Mouse (Mus musculus) adrenal gland, adult 2 months (tissue): ENCODE data around the gene Bend5. TPM values are rescaled to one million over a fixed set of nuclear protein-coding genes. Genes with fewer than 3 reads are reported as not detected.
A peak's percentile ranks its signal among the peaks of the same experiment; 100 is the strongest.

ENCODE experiments used
- DNase-seq: peaks from one replicate; pipeline ENCODE4 v3.0.0; 2021
- polyA plus RNA-seq: library from polyadenylated mRNA; depleted of rRNA; stranded (reverse); fragments of >200 nt; gene quantifications from 2 replicates; pipeline ENCODE4 v1.2.3, GENCODE M21; 2012
- total RNA-seq, 2 experiments: library from RNA; stranded (reverse); gene quantifications; 2 replicates each; pipeline ENCODE4 v1.2.3; 2021

The Bend5 gene
- total and polyA plus RNA-seq, 3 experiments = 8.9 to 41.1 (median 12.3) TPM

DNA sequence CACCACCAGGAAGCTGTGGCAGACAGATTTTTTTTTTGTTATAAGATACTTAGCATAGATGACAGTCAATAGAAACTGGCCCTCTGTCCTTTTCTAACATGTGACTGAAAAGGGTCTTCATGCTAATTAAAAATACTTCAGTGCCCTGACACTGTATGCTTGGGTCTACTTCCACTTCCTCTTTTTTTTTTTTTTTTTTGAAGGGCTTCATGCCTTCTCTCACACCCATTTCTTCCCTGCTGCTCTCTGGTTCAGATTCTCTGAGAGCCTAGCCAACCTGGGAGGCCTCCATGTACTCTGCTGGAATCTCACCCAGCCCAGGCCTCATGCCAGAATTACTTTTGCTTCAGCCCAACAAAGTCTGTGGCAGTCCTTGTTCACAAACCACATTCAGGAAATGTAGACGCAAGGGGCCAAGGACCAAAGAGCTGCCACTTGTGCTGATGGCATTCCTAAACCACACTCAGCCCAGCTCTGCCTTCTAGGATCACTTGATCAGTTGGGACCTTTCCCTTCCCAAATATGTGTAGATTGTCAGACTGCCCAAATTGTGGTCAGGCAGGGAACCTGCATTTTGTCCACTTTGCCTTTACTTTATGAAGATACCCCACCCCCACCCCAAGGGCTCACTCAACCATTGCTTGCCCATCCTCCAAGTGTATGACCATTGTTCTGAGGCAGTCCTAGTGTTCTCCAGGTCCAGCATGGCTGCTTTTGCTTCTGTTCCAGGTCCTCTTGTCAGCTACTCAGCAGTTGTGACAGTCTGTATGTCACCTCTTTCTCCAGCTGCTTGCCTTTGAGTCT lies 27.8 kb downstream of the Bend5 start:
- DNase-seq = peak; percentile 62

- DNase-seq = no peak
These were observed 29.3 kb downstream of the Bend5 start for GRCm38 (mm10) chr4:111443906-111444615.

DNA sequence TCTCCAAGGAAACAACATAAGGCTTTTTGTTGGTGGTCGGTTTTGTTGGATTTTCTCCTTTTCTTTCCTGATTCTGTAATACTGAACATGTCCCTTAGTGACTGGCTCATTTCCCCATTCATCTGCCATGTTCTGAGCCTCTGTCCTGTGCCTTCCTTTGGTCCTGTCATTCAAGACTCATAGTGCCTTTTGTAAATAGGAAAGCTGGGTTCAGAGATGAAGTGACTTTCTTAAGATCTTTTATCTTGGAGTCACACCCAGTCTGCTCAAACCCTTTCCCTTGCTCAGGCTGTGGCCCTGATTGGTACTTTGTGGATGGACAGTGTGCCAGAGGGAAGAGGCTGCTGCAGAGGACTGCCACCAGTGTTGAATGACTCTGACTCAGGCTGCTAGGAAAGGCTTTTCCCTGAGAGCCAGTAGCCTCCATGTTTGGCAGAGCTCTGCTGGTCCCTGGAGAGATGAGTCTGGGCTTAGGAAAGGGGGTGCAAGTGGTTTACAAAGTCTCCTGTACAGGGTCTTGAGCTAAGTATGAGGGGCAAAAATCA lies 29.9 kb downstream of the Bend5 start:
- no peak for DNase-seq

DNA sequence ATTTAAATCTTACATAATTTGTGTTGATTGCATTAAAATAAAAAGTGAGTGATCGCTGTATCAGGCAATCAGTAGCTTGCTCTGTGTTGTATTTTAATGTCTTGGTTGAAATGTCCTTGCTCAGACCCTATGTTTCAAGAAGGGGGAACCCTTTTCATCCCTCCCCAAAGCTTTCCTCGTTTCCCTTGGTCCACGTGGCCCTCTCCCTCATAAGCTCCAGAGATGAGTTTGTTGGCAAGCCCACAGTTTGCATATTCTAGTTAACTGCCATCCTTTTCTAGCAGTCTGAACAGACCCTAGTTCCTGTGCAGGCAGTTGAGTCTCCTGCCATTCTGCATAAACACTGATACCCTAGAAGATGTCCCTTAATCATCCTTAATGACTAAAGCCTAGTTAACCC lies 33.1 kb downstream of the Bend5 start:
- DNase-seq = no peak

DNA sequence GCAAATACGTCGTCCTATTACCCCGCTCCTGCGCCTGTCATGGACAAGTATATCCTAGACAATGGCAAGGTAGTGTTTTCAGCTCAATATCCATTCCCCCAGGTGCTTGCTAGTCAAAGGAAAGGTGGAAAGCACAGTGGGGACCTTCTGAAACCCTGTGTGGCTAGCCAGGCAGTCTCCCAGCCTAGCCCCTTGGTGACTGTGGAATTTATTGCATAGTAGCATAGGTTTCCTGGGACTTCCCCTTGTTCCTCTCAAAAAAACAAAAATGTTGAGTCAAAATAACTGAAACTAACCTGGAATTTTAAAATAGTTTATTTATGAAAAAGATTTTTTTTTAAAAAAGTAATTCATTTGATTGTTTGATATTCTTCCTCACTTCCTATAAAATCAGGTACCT lies 33.8 kb downstream of the Bend5 start:
- no peak for DNase-seq

DNA sequence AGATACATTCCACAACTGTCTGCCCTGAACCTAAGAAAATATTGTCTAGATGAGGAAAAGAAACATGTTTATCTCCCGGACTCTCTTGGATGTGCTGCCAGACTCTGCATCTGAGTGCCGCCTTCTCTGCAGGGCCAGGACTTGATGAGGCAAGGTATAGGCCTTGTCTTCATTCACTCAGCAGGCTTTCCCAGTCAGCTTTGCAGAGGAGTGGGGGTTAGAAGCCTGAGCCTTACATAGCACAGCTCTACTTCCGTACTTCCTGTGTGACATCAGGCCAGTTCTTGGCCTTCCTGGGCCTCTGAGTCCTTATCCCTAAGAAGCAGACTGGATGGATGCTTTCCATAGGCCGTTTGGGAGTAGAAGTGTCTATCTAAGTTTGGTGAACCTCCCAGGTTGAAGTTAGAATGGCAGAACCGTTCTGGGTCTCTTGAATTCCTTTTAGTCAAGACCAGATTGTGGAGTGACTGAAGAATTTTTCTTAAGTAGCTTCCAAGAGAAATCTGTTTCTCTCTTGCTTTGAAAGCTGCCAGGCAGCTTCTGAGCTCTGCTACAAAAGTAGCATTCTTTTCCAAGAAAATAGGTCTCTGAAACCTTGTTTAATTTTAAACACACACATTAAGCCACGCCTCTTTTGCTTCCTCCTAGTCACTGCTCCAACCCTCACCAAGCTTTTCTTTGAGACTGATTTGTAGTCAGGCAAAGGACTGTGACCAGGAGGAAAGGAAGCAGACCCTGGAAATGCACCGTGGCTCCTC lies 34.8 kb downstream of the Bend5 start:
- DNase-seq = no peak

GRCm38 (mm10) chr4:111451283-111451918 lies 36.6 kb downstream of the Bend5 start:
- DNase-seq = no peak

- DNase-seq = no peak
These were observed 37.4 kb downstream of the Bend5 start for GRCm38 (mm10) chr4:111452192-111452591.

DNA sequence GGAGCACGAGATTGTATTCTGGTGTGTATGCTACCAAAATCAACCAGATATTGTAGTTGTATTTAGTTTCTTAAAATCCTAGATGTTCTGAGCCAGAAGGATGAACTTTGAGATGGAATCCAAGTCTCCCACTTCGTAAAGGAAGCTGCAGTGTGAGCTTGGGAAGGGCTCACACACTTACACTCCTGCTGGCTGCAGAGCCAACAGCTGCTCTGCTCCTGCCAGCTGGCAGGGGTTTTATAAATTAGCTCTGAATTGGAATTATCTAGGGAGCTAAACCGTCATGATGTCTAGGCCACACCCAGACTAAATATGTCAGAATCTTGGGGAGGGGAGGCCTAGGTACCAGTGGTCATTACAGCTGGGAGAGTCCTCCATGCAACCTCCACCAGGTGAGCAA lies 38.5 kb downstream of the Bend5 start:
- DNase-seq = no peak

- DNase-seq = peak; percentile 56
These were observed 40.8 kb downstream of the Bend5 start for GRCm38 (mm10) chr4:111455621-111456020.

DNA sequence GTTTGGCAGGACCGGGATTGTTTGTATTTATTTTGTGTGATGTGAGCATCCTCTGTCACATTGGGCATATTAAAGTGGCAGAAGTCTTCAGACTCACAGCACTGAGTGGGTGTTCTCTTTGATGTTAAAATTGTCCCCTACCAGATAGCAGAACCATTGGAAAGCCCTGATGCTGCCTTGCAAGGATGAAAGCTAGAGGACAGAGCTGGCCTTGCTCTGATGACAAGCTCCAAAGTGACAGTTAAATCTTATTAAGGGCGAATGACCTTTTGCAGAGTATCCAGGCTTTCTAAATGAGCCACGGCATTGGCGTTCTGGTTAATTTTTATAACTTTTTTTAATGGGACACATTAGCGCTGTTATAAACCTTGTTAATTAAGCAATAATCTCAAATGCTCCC lies 42.8 kb downstream of the Bend5 start:
- DNase-seq = no peak

- DNase-seq = no peak
These were observed 52.5 kb downstream of the Bend5 start for GRCm38 (mm10) chr4:111467293-111467773.

DNA sequence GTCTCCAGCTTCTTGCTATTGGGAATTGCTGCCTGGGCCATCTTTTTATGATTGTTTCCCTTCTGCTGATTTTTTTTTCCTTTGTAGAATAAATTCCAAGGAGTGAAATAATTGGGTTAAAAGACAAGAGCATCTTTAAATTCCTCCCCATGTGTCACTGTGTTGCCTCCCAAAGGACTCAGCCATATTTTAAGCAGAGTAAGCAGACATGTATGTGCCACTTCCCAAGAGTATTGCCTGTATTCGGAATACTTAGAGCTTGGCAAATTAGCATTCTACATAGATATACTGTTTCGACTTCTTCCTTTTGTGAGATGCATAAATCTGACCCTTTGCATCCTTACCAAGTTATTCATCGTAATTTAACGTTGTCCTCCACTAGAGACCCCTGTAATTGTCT lies 53.0 kb downstream of the Bend5 start:
- DNase-seq = no peak

GRCm38 (mm10) chr4:111469847-111470246 lies 55.0 kb downstream of the Bend5 start:
- DNase-seq = no peak

GRCm38 (mm10) chr4:111471726-111472125 lies 56.9 kb downstream of the Bend5 start:
- no peak for DNase-seq

DNA sequence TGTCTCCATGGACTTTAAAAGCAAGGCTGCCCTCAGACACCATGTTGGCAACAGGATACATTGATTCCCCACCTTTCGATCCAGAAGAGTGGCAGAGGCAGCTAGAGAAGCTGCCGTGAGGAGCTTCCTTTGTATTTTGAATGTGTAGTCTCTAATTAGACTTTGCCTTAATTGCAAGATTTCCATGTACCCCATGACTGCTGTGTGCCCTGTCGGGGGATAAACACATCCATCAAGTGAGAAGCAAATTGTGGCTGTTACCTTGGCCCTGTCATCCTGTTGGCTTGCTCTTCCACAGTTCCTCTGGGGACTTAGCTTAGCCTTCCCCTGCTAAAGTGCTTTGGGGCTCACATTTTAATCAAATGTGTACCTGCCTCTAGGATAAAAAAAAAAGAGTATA lies 57.7 kb downstream of the Bend5 start:
- no peak for DNase-seq

- no peak for DNase-seq
These were observed 58.2 kb downstream of the Bend5 start for GRCm38 (mm10) chr4:111473014-111473413.

DNA sequence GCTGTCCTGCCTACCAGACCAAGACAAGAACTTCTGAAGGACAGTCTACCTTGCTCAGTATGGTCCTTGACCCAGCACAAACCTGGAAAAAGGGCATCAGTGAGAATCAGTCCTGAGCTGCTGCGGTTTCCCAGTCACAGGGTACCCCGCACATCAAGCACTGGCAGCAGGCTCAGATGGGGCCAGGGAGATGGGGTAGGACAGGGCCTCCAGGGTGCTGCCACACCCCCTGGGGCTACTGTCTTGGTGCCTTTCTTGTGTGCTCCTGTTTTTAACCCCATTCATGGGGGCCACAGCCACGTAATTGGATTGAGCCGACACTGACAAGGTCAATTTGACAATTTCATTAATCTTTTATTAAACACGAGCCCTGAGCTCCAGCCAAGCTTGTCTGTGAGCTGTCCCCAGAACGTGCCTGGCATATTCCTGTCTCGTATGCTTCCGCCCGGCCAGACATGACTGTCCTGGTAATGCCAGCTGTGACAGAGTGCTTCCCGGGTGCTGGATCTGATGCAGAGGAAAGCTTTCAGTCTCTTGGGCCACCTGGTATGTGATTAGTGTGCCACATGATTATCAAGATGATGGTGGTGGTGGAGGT lies 60.7 kb downstream of the Bend5 start:
- DNase-seq = no peak

- DNase-seq = no peak
These were observed 62.7 kb downstream of the Bend5 start for GRCm38 (mm10) chr4:111477507-111477906.

DNA sequence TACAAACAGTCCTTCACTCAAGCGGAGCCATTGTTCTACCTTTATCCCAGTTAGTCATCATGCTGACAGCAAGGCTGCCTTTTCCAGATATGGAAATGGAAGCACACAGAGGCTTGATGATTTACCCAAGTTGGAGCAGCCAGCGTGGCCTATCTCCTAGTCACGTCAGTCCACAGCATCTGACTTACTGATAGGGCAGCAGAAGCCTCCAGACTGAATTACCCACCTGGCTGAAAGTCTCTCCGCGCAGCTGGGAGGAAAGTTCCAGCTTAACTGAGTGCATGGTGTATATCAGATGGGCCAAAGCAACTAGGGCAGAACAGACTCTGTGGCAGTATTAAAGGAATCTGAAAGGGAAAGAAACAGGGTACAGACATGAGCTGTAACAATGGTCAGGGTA lies 68.7 kb downstream of the Bend5 start:
- DNase-seq = no peak

GRCm38 (mm10) chr4:111485189-111485588 lies 70.4 kb downstream of the Bend5 start:
- no peak for DNase-seq
